Mouse (Mus musculus): ENCODE data around the gene Olfr772.
"Not testable (repeated sequence)": the region's sequence is repeated elsewhere in the genome, so short reads cannot be mapped to it uniquely, and the experiment has no call there.

Olfr772 gene

DNA sequence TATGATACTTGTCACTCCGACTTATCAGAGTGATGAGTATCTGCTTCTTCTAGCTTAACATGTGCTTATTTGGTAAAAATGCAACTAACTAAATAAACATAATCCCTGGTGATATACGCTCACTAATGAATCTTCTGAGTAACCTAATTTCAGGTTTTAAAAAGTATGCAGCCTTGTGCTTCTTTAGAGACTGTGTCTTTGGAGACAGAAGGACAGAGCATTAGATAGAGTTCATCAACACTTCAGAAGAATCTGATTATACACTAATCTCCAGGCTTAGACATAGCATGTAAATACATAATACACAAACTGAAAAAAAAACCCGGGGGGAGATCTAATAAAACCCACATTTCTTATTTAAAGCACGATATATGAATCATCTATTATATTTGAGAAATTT lies at the start of gene Olfr772:
Gene Olfr772, minus strand, starts transcription at position 101 of the 400 bp plus-strand sequence.
- not testable (repeated sequence) for DNase-seq (ENCODE audit: low spot score)

DNA sequence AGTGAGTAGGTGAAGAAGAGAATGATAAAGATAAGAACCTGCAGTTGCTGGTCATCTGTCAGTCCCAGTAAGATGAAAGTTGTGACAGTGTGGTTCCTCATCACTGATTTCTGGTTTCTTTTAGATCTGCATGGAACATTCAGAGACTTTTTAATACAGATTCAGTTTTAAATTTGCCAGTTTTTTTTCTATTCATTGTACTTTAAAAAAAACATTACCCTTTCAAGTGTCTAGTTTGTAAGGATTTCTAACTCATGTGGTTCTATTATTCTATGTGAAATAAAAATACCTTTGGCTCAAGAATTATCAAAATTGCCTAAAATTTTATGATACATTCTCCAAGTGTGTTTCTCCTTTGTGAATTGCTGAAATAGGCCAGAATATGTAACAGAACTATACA lies 9.6 kb upstream of the Olfr772 start, which contains the start of gene Olfr773:
Gene Olfr773, minus strand, starts transcription at position 101 of the 400 bp plus-strand sequence.
- not testable (repeated sequence) for DNase-seq (ENCODE audit: low spot score)

DNA sequence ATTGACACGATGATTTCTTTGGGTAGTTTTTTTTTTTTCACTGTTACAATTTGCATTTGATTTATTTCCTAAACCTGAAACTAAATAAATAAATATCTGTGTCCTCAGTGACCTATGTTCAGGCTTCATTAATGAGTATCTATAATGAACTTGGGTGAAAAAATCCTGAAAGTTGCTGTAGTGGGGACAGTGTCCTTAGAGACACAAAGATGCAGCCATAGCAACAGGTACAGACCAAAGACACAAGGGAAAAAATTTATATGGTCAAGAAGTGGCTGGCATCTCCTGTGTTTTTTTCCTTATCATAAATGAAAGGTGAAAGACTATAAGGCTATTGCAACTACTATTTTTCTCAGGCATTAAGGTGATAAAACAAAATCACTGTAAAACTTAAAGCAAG lies 13.1 kb downstream of the Olfr772 start, which contains the start of gene Olfr771:
Gene Olfr771, minus strand, starts transcription at position 101 of the 400 bp plus-strand sequence.
- no peak for DNase-seq (ENCODE audit: low spot score)

DNA sequence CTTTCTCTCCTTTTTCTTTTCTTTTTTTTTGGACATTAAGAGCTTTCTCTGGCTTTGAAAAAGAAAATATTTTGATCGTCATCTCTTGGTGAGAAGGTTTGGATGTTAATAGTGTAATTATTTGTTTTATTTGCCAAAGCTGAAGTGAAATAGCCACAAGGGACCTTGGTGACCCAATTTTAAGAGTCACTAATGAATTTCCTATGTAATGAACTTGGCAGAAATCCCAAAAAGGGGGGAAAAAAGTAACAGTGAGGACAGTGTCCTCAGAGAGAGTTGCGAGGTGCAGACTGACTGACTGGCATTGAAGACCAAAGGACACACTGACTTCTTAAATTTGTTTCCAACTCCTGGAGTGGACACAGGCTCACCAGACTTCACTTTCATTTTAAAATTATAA lies 38.8 kb downstream of the Olfr772 start, which contains the start of gene Olfr770:
Gene Olfr770, minus strand, starts transcription at position 101 of the 400 bp plus-strand sequence.
- DNase-seq (ENCODE audit: low spot score), result no peak
